Mouse (Mus musculus) c-Kit-positive CD71-positive TER-119-negative erythroid progenitor cells, embryonic 14.5 days (primary cell): ENCODE data around the gene Arl15.

ENCODE experiments used
- DNase-seq: peaks from one replicate; pipeline ENCODE4 v3.0.0-alpha.2; 2013; ENCODE audit warnings: low read depth

Gene Arl15

GRCm38 (mm10) chr13:113917868-113918411, 123.6 kb downstream of the Arl15 start:
- no peak for DNase-seq

GRCm38 (mm10) chr13:113918668-113919067, 124.4 kb downstream of the Arl15 start:
- no peak for DNase-seq

GRCm38 (mm10) chr13:113935697-113936096, 141.4 kb downstream of the Arl15 start:
- no peak for DNase-seq

GRCm38 (mm10) chr13:113937231-113937630, 142.9 kb downstream of the Arl15 start:
- DNase-seq = no peak

- no peak for DNase-seq
Observed at GRCm38 (mm10) chr13:113938561-113938960, 144.3 kb downstream of the Arl15 start.

- no peak for DNase-seq
Observed at GRCm38 (mm10) chr13:113939097-113939496, 144.8 kb downstream of the Arl15 start.

GRCm38 (mm10) chr13:113939681-113940080, 145.4 kb downstream of the Arl15 start:
- no peak for DNase-seq

- DNase-seq = no peak
Observed at GRCm38 (mm10) chr13:113940151-113940550, 145.8 kb downstream of the Arl15 start.

GRCm38 (mm10) chr13:113941943-113942342, 147.6 kb downstream of the Arl15 start:
- DNase-seq = no peak

GRCm38 (mm10) chr13:113947546-113947945, 153.2 kb downstream of the Arl15 start:
- no peak for DNase-seq

GRCm38 (mm10) chr13:113949708-113950107, 155.4 kb downstream of the Arl15 start:
- DNase-seq = no peak

- DNase-seq = no peak
Observed at GRCm38 (mm10) chr13:113950131-113950530, 155.8 kb downstream of the Arl15 start.

GRCm38 (mm10) chr13:113957438-113957837, 163.1 kb downstream of the Arl15 start:
- DNase-seq = no peak

GRCm38 (mm10) chr13:113964945-113965344, 170.6 kb downstream of the Arl15 start:
- no peak for DNase-seq

GRCm38 (mm10) chr13:113970706-113971105, 176.4 kb downstream of the Arl15 start:
- no peak for DNase-seq

- no peak for DNase-seq
Observed at GRCm38 (mm10) chr13:113972401-113972800, 178.1 kb downstream of the Arl15 start.

- no peak for DNase-seq
Observed at GRCm38 (mm10) chr13:113974866-113975265, 180.6 kb downstream of the Arl15 start.

- no peak for DNase-seq
Observed at GRCm38 (mm10) chr13:113975722-113976121, 181.4 kb downstream of the Arl15 start.

GRCm38 (mm10) chr13:113976936-113977335, 182.6 kb downstream of the Arl15 start:
- DNase-seq = no peak

- DNase-seq = no peak
Observed at GRCm38 (mm10) chr13:113980739-113981460, 186.6 kb downstream of the Arl15 start.

GRCm38 (mm10) chr13:113981461-113982000, 187.2 kb downstream of the Arl15 start:
- DNase-seq = no peak

- DNase-seq = no peak
Observed at GRCm38 (mm10) chr13:113983633-113984032, 189.3 kb downstream of the Arl15 start.

- DNase-seq = no peak
Observed at GRCm38 (mm10) chr13:113984491-113984890, 190.2 kb downstream of the Arl15 start.
